Mouse (Mus musculus): ENCODE results near the gene Ikzf2.

DNA sequence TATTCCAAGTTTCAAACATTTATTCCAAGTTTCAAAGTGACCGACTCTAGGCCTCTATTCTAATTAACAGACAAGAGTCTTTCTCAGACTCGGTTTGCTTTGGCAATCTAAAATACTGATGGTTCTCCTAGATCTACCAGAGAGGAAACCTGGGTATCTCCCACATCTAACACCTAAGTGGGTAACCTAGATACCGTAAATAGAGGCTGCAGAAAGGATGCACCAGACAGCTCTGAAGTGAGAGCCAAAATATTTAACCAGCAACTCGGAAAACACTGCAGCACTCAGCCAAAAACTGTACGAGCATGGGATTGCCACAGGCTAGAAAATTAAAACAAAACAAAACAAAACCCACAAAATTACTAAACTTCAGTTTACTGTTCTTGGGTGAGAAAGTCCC, 6.0 kb downstream of the Ikzf2 start:
- TF ChIP-seq CTCF (IDR thresholded peaks at IDR 0.05; ENCODE audit: extremely low read depth, insufficient read depth, low read length) (no peak), POLR2A (IDR thresholded peaks at IDR 0.05; ENCODE audit: extremely low read depth, insufficient read depth, low read length) (no peak)
